In the genomic region with DNA sequence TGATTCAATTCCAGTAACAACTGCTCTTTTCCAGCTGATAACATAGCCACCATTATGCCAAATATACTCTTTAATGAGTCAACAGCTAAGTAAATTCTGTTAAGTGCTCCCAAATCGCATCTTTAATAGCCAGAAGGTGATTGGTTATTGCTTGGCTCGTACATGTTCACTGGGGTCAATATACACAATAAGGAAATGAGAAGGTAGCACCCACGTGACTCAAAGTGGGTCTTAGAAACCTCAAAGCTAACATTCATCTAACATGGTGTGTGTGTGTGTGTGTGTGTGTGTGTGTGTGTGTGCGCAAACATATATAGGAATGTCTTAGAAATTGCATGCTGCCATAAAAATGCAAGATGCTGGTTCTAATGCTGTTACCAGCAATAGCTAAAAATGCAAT, we compare ENCODE assay signal across 19 mouse cellular contexts.
"Had no signal": no experiment of that assay in that cellular context is flagged by ENCODE, and none has a peak within 500 bp of the region (broad histone marks: within the 10 kb centered on the region; RNA-seq: fewer than 3 reads in every experiment).

No protein-coding gene starts in this region.

- H3K4me2 ChIP-seq: intestine, embryonic 15.5 days; kidney, embryonic 15.5 days; limb, embryonic 12.5 days; limb, embryonic 15.5 days; liver, embryonic 11.5 days; lung, embryonic 14.5 days; stomach, embryonic 15.5 days had no signal

- H3K4me1 ChIP-seq: intestine, embryonic 15.5 days; kidney, embryonic 15.5 days; limb, embryonic 12.5 days; limb, embryonic 15.5 days; stomach, embryonic 15.5 days had no signal

- H3K9me3 ChIP-seq: intestine, embryonic 15.5 days; kidney, embryonic 15.5 days; limb, embryonic 12.5 days; limb, embryonic 15.5 days; stomach, embryonic 15.5 days had no signal

- ATAC-seq: intestine, embryonic 15.5 days; liver, postnatal 0 days; lung, postnatal 0 days had no signal

- H3K9ac ChIP-seq: intestine, embryonic 15.5 days; kidney, embryonic 15.5 days; limb, embryonic 12.5 days; limb, embryonic 15.5 days; liver, embryonic 14.5 days; liver, postnatal 0 days; lung, embryonic 14.5 days; stomach, embryonic 15.5 days had no signal

- H3K27ac ChIP-seq: intestine, embryonic 15.5 days; kidney, embryonic 15.5 days; limb, embryonic 12.5 days; limb, embryonic 15.5 days; liver, embryonic 14.5 days; macrophage; stomach, embryonic 15.5 days had no signal

- H3K4me3 ChIP-seq: intestine, embryonic 15.5 days; kidney, embryonic 15.5 days; limb, embryonic 12.5 days; limb, embryonic 15.5 days; stomach, embryonic 15.5 days had no signal

- DNase-seq: kidney, adult 11 months; kidney, adult 8-10 months; kidney, postnatal 10 days; kidney, postnatal 4 days; left cerebral cortex, postnatal 4 days; liver, postnatal 0 days; lung, embryonic 14.5 days; right cerebral cortex, postnatal 25 days; spleen, adult 18-20 months; thymus, postnatal 25 days had no signal

- H3K27me3 ChIP-seq: intestine, embryonic 15.5 days; kidney, embryonic 15.5 days; limb, embryonic 12.5 days; limb, embryonic 15.5 days; stomach, embryonic 15.5 days had no signal

- H3K36me3 ChIP-seq: intestine, embryonic 15.5 days; kidney, embryonic 15.5 days; limb, embryonic 12.5 days; limb, embryonic 15.5 days; stomach, embryonic 15.5 days had no signal
